Mouse (Mus musculus) spleen, postnatal 4 days (tissue): ENCODE results near the gene Rad51ap1.

ENCODE experiments used
- DNase-seq, 2 experiments: peaks; one replicate each; pipeline ENCODE4 v3.0.0; 2022; ENCODE audit warnings: low spot score in 2 of 2

Gene Rad51ap1

GRCm38 (mm10) chr6:126939487-126940171 is at the start of gene Rad51ap1, which contains the start of gene D6Wsu163e:
Gene Rad51ap1 (minus strand): TSS chr6:126939587.
Gene D6Wsu163e (plus strand): TSS chr6:126939962.
- DNase-seq: peak; percentile 95 to 97

- DNase-seq: no peak
Observed at GRCm38 (mm10) chr6:126981539-126982234, 42.3 kb upstream of the Rad51ap1 start.

GRCm38 (mm10) chr6:126966241-126967026 is 27.0 kb upstream of the Rad51ap1 start:
- no peak for DNase-seq

- no peak for DNase-seq
Observed at GRCm38 (mm10) chr6:126963426-126963825, 24.0 kb upstream of the Rad51ap1 start.

- DNase-seq: no peak
Observed at GRCm38 (mm10) chr6:126962709-126963108, 23.3 kb upstream of the Rad51ap1 start.

GRCm38 (mm10) chr6:126961371-126962018 is 22.1 kb upstream of the Rad51ap1 start:
- DNase-seq: no peak

GRCm38 (mm10) chr6:126955734-126956133 is 16.3 kb upstream of the Rad51ap1 start:
- DNase-seq: peak; percentile 66 to 90

- DNase-seq: peak in 1 of 2 experiments; percentile 47
Observed at GRCm38 (mm10) chr6:126948336-126948735, 8.9 kb upstream of the Rad51ap1 start.

- DNase-seq: no peak
Observed at GRCm38 (mm10) chr6:126940451-126940850, 1.1 kb upstream of the Rad51ap1 start.

- DNase-seq: no peak
Observed at GRCm38 (mm10) chr6:126938853-126939486, 417 bp downstream of the Rad51ap1 start.

- DNase-seq: no peak
Observed at GRCm38 (mm10) chr6:126938047-126938446, 1.3 kb downstream of the Rad51ap1 start.

- DNase-seq: no peak
Observed at GRCm38 (mm10) chr6:126932896-126933295, 6.5 kb downstream of the Rad51ap1 start.

- DNase-seq: no peak
Observed at GRCm38 (mm10) chr6:126921111-126921881, 18.1 kb downstream of the Rad51ap1 start, which contains the start of gene Dyrk4. Gene Dyrk4 (minus strand): TSS chr6:126921839.

GRCm38 (mm10) chr6:126914928-126915327 is 24.5 kb downstream of the Rad51ap1 start:
- no peak for DNase-seq

GRCm38 (mm10) chr6:126910727-126911126 is 28.7 kb downstream of the Rad51ap1 start:
- no peak for DNase-seq

- DNase-seq: no peak
Observed at GRCm38 (mm10) chr6:126907876-126908275, 31.5 kb downstream of the Rad51ap1 start.

- no peak for DNase-seq
Observed at GRCm38 (mm10) chr6:126907378-126907777, 32.0 kb downstream of the Rad51ap1 start.

- DNase-seq: no peak
Observed at GRCm38 (mm10) chr6:126877118-126877517, 62.3 kb downstream of the Rad51ap1 start.
